Mouse (Mus musculus) left cerebral cortex, postnatal 25 days (tissue): ENCODE results near the gene Ift122. TPM values are rescaled to one million over a fixed set of nuclear protein-coding genes. Genes with fewer than 3 reads are reported as not detected.
"Not testable (repeated sequence)": the region's sequence is repeated elsewhere in the genome, so short reads cannot be mapped to it uniquely, and the experiment has no call there.

Experiments used
- DNase-seq, 2 experiments: peaks; one replicate each; pipeline ENCODE4 v3.0.0; 2022; ENCODE audit warnings: low spot score in 2 of 2, mixed read lengths in 1 of 2
- intact Hi-C: fragments of 180-260 bp; cut with DNase I; formaldehyde crosslinking; loops from one replicate; pipeline ENCODE4 v1.15.1; 2025
- total RNA-seq, 2 experiments: library from RNA; stranded (reverse); gene quantifications; 2 replicates each; pipeline ENCODE4 v1.2.3; 2021

The Ift122 gene
- total RNA-seq, result 10 to 100 TPM; 30.0 to 30.9 TPM

DNA sequence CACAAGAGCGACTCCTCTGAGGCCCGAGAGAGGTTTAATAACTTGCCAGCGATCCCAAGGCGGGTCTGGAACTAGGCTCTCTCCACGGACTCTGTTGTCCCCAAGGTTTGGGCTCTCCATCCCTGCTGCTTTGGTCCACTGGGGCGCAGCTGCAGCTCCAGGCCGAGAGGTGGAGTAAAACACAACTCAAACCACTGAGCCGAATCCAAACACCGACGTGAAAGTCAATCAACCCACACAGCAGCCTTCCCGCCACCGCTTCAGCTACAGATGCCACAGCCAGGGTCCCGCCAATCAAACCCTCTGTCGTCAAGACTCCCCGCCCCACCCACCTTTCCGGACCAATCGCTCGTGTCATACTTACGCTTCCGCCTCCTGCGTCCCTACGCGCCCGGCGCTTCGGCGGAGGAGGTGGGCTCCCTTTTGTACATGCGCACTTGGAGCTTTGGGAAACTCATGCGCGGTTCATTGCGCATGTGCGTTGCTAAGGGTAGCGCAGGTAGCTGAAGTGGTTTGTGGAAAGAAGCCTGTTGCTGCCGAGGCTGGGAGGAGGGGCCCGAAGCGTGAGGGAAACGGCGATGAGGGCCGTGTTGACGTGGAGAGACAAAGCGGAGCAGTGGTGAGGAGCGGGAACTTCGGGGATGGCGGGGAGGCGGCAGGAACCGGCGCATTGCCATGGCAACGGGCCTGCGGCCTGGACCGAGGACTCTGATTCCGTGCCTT lies at the start of gene Ift122, which contains the start of gene Mbd4:
Gene Ift122, plus strand, starts transcription at position 380 of the 723 bp plus-strand sequence.
Gene Mbd4, minus strand, starts transcription at position 281 of the 723 bp plus-strand sequence.
- peak; percentile 98 to 100 for DNase-seq
- intact Hi-C loops, result loop anchor here (5.0 kb wide), 1 partner anchor 139 kb away; no protein-coding TSS in a partner anchor

DNA sequence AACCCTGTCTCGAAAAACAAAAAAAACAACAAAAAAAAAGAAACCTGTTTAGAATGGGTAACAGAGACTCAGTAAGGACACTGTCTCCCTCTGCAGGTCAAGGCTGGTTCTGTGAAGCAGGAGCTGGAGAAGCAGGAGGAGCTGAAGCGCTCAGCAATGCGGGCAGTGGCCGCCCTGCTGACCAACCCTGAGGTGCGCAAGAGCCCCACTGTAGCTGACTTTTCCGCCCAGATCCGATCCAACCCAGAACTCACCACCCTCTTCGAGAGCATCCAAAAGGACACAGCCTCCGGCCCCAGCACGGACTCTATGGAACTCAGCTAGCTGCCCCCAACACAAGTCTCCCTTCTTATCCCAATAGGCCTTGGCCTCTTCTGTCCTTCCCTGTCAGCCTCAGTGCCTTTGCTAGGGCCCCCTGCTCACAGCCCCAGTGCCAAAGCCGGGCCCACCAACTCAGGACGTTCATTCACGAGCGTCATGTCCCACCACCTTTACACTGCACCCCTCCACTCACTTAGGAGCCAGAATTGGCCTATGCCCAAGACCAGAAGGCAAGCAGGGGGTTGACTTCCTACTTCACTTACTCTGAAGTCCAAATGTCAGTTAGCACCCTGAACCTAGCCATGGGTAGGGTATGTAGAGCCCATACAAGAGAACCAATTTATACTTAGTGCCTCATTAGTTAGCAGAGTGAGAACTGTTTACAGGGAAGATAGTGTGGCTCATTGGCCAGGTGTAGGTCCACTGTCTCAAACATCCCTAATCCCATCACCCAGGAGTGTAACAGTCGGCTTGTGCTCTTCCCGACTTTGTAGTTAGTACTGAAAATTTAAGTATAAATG lies 49.5 kb upstream of the Ift122 start:
- peak; percentile 66 to 82 for DNase-seq
- intact Hi-C loops, result loop anchor here (5.0 kb wide), 1 partner anchor 76 kb away; no protein-coding TSS in a partner anchor

DNA sequence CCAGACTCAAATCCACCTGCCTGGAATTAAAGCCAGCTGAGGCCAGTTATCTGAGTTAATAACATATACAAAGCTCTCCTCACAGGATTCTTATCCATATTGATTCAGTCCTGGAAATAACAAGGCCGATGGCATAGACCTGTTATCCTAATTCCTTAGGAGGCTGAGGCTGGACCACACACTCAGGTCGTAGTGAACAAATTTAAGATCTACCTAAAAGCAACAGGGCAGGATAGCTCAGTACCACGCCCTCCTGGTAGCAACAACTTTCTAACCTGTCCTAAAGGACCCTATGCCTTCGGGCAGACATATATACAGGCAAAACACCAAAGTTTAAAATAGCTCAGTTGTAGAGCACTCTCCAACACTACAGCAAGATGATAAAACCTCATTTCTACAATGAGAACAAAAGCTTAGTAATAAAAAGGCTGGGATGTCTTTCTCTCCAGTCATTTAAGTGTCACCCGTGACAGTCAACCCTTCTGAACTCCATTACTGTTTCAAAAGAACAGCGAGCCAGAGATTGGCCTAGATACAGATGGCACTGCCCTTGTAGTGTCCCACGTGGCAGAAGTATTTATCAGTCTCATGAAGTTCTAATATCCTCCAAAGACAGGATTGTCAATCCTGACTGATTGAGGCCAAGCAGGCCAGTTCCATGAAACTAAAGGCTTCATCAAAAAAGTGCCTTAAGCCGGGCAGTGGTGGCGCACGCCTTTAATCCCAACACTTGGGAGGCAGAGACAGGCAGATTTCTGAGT lies 48.7 kb upstream of the Ift122 start:
- intact Hi-C loops, result loop anchor here (5.0 kb wide), 2 partner anchors 77 to 192 kb away; no protein-coding TSS in a partner anchor
- DNase-seq, result no peak

DNA sequence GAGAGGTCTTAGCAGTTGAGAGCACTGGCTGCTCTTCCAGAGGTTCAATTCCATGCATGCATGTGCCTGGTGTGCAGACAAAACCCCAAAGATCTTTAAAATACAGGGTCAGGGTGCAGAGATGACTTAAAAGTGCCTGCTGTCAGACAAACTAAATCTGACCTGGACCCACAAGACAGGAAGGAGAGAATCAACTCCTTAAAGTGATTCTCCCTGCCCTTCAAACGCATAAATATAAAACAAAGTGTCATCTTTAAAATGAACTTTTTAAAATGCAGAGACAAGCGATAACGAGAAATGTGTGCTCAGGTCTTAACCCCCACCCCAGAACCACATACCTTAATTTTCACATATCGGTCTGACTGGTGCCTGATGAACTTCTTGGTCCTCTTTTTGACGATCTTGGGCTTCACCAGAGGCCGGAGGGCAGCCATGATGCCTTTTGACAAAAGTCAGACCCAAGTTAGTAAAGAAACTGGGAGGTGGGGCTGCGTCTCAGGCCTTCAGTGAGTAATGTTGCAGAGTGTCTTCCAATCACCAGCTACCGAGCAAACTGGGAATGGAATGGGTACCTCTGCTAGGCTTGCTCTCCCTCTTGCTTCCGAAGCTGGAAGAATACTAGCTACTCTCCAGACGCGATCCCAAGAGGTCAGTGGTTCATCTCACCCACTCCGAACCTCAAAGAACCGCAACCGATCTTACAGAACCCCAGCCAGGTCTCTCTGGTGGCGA lies 45.6 kb upstream of the Ift122 start:
- intact Hi-C loops, result loop anchor here (1.0 to 5.0 kb wide), 2 partner anchors 131 to 195 kb away; partner anchors contain the start of gene Raf1

DNA sequence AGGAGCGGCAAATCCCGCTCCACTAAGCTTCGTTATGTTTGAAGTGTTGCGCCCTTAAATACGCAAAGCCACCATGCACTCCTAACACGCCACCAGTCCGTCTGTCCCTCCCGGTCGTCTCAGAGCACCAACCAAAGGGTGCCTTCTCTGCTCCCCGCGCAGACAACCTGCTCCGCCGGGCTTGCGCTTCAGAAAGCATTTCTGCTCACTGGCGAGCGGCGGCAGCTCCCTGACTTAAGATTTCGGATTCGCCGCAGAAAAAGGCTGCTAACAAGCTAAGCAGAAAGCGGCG lies 45.1 kb upstream of the Ift122 start:
- intact Hi-C loops, result loop anchor here (1.0 to 5.0 kb wide), 2 partner anchors 132 to 196 kb away; partner anchors contain the start of gene Raf1

More for the DNA sequence above, 45.6 kb upstream of the Ift122 start:
- DNase-seq, result no peak

DNA sequence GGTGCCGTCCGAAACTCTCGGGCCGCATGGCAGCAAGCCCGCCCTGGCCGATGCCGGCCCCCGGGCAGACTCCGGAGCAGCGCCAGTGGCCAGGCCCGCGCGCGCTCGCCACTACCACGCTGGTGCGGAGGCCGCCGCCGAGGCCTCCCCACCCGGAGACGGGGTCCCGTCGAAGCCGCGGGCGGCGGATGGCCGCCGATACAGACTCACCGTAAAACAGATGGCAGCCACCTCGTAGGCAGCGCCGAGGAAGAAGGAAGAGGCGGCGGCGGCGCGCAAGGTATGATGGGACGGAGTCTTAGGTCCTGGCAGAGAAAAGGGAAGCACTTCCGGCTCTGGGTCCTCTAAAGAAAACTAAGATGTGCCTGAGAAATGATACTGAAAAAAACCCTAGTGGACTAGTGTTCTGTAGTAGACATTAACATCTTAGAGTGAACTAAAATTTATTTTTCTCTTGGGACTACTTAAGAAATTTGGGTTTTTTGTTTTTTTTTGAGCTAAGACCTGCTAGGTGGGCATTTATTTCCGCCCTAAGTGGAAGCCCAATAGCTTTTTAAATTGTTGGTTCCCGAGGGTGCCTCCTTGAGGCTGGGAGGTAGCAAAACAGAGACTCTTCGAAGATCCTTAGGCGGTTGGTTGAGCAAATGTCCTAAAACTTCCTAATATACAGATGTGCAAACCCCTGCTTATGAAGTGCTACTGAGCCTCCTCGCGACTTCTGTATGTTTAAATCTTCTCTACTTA lies 44.6 kb upstream of the Ift122 start, which contains the start of gene Rpl32:
Gene Rpl32, minus strand, starts transcription at position 260 of the 744 bp plus-strand sequence.
- intact Hi-C loops, result loop anchor here (1.0 to 5.0 kb wide), 2 partner anchors 132 to 196 kb away; partner anchors contain the start of gene Raf1

More for the DNA sequence above, 45.1 kb upstream of the Ift122 start:
- DNase-seq, result no peak

DNA sequence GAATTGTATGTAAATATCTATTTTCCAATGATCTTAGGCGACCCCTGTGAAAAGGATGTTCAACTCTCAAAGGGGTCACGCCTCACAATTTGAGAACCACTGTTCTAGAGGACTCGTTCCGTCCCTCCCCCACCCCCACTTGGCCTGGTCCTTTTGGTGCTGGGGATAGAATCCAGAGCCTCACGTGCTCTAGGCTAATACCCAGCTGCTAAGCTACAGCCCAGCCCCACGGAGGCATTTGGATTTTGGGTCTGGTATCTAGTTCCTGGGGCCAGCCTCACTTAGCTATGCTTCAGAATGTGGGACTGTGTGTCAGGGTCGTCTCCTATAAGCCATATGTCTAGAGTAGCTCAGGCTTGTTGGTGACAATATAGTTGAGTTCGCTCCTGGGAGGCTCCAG lies 41.7 kb upstream of the Ift122 start:
- DNase-seq, result no peak
- intact Hi-C loops, result no loop called here

More for the DNA sequence above, 44.6 kb upstream of the Ift122 start, which contains the start of gene Rpl32:
- DNase-seq, result peak; percentile 91

DNA sequence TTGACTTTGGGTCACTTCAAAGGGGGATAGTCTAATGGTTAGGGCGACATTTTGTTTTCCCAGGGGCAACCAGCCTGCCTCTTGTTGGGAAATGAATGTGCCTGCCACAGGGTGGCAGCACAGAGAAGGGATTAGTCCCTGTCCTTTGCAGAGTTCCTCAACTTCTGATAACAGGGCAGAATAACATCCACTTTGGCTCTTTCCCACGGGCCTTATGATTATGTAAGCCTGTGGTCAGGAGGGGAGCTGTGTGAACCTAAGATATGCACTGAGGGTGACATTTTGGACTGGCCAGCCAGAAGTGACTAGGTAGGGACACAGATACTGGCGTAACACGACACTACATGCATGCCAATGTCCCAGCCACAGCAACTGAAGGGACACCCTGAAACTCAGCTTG lies 39.2 kb upstream of the Ift122 start:
- intact Hi-C loops, result no loop called here

DNA sequence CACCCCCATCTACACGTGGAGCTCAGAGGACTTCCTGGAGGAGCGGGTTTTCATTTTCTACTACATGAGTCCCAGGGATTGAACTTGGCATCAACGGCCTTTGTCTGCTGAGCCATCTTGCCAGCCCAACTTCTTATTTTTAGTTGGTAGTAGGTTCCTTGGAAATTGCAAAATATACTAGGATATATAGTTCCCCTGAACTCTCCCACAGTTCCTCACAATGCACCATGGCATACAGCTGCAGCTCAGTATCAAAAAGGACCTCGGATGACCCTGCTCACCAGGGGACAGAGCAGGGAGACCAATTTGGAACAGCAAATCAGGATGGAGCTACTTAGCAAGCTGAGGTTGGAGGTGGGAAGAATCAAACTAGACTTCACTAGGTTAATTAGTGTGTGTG lies 38.2 kb upstream of the Ift122 start:
- intact Hi-C loops, result no loop called here
- no peak for DNase-seq

More for the DNA sequence above, 39.2 kb upstream of the Ift122 start:
- DNase-seq, result peak; percentile 43 to 63

DNA sequence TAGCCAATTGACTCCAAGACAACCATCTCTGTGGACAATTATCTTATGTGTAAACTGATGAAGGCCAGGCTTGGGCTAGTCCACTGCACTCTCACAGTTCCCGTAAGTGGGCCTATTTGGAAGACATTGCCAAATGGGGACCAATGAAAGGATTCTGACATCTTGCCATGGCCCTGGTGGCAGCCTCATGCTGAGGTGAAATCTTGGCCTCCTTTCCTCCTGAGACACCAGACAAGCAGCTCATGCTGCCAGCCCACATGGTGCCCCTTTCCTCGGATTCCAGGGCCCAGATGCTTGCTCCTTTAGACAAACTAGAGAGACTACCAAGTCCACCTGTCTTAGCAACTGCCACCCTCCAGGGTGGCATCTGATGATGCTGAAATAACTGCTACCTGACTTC lies 35.1 kb upstream of the Ift122 start:
- intact Hi-C loops, result no loop called here
- no peak for DNase-seq

DNA sequence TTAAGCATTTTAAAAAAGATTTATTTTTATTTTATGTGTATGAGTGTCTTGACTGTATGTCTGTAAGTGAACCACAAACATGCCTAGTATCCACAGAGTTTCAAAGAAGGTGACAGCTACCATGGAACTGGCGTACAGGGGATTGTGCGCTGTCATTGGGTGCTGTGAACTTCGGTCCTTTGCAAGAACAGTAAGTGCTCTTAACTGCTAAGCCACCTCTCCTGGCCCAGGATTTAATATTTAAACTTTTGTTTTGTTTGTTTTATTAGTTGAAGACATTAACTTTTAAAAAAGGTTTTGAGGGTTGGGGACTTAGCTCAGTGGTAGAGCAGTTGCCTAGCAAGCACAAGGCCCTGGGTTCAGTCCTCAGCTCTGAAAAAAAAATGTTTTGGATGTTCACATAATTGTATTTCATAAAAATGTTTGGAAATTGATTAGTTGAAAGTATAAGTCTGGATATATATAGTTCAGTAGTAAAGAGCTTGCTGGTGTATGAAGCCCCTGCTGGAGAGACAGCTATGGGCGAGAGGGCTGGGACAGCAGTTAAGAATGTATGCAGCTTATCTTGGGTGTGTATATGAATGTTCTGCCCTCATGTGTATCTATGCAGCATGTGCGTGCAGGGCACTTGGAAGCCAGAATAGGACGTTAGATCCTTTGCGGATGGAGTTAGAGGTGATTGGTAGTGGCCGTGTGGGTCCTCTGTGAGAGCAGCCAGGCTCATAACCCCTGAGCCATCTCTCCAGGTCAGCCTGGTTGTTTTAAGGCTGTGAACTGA lies 31.9 kb upstream of the Ift122 start:
- no peak for DNase-seq
- intact Hi-C loops, result no loop called here

DNA sequence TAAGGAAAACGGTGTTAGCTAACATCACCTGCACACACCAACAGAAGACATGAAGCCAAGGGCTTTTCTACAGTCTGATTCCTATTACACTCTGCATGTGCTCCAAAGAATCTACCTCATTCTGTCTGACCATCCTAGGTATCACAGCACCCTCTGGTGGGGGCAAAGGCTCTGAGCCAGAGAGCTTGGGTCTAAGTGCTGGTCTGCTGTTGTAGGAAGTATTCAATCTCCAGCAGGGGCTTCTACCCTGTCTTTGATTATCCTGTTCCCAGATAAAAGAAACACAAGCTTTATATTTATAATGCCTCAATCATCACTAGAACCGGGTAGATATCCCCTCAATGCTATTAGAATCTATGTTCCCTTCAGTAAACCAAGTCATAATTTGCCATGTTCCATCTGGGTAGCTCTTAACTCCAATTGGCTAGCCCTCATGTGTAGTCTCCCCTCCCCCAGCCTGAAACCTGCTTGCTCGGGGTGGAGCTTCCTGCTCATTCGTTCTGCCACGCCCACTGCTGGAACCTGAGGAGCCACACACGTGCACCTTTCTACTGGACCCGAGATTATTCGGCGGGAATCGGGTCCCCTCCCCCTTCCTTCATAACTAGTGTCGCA lies 29.3 kb upstream of the Ift122 start:
- intact Hi-C loops, DNase-seq: not testable (repeated sequence)

DNA sequence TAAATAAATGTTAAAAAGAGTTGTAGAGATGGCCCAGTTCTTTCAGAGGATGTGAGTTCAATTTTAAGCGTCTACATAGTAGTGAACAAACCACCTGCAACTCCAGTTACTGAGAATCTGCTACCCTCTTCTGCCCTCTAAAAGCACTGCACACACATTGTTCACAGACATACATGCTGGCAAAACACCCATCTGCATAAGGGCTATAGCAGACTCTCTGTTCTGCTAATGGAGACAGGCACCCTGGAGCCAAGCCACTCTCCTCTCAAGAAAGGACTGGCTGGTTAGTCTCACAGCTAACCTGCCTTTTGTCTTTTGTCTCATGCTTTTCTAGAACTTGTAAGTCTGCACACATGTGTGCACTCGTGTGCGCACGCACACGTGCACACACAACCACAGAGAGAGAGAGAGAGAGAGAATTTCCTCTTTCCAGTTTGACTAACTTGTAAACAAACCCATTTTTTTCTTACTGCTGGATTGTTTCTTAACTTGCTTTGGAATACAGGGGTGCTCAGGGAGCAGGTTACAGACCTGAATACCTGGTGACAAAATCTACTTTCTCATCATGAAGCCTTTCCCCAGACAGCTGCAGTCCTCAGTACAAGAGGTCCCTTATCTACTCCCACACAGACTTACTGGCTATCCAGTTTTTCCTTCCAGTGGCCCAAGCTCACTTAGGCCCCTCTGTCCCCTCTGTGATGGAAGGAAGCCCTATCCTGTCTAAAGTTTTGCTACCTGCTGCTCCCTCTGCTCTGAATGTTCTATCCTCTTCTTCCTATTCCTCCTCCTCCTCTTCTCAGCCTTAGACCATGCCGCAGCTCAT lies 22.3 kb upstream of the Ift122 start:
- no peak for DNase-seq
- intact Hi-C loops, result no loop called here

DNA sequence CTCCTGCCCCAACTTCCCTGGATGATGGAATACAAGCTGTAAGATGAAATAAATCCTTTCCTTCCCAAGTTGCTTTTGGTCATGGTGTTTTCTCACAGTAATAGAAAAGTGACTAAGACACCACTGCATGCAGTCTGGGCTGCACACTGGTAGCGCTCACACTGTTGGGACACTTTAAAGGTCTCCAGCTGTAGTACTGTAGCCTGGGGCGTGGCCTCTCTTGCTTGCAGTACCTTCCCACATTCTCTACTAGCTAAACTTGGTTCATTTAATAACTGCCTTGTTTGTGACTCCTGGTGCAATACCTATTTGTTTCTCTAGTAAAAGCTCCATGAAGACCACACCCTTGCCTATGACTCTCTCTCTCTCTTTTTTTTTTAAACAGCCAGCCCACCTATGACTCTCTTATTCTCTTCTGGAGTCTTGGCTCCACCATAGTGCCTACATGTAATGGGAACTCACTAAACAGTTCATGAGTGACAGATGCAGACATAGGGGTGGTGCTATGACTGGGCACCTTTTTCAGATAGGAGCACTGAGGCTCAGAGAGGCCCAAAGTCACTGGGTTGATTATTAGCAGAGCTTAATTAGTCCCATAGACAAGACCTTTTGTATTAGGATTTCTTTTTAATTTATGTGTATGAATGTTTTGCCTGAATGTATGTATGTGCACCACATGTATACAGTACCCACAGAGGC lies 21.0 kb upstream of the Ift122 start:
- no peak for DNase-seq
- intact Hi-C loops, result no loop called here

DNA sequence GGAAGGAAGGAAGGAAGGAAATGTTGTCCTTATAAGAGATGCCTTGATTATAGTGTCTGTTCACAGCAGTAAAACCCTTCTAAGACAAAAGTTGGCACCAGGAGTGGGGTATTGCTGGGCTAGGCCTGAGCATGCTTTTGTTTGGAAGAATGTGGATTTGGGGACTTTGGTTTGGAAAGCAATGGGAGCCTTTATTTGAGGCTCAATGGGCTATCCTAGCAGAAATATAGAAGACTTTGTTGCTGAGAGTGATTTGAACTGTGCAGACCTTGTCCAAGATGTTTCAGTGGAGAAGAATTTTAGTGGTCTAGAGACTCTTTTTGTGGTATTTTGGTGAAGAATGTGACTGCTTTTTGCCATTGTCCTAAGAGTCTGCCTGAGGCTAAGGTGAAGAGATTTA lies 19.4 kb upstream of the Ift122 start:
- intact Hi-C loops, result no loop called here
- DNase-seq, result no peak

DNA sequence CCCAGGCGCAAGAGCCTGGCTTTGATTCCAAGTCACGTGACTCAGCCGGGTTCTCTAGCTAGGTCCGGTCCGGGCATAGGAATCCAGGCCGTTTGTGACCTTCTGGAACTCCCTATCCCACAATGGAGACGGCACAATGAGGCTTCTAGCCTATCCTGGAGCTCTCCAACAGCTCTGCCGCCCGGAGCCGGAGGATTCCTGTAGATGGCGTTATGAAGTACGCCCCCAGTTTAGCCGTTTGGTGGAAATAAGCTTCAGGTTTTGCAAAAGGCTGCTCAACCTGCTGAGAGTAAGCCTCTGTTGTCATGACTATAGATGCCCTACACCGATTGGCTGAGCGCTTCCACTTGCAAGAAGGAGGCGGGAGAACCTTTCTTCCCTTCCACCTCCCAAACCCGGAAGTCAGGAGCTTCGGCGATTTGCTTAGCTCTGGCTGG lies 15.1 kb upstream of the Ift122 start, which contains the start of gene Efcab12:
Gene Efcab12, minus strand, starts transcription at position 252 of the 437 bp plus-strand sequence.
- DNase-seq, result peak; percentile 65 to 91
- intact Hi-C loops, result no loop called here
